Mouse (Mus musculus) lung, postnatal 0 days (tissue): Measurements from ENCODE around the gene Golga7b.

ENCODE experiments used
- CTCF ChIP-seq: IDR thresholded peaks from 2 replicates; pipeline ENCODE4 v1.5.1; 2016; ENCODE audit warnings: antibody characterized with exemption, mild to moderate bottlenecking
- EP300 ChIP-seq: IDR thresholded peaks from 2 replicates; pipeline ENCODE4 v1.6.1; 2016; ENCODE audit warnings: antibody characterized with exemption, mild to moderate bottlenecking, control low read depth

DNA sequence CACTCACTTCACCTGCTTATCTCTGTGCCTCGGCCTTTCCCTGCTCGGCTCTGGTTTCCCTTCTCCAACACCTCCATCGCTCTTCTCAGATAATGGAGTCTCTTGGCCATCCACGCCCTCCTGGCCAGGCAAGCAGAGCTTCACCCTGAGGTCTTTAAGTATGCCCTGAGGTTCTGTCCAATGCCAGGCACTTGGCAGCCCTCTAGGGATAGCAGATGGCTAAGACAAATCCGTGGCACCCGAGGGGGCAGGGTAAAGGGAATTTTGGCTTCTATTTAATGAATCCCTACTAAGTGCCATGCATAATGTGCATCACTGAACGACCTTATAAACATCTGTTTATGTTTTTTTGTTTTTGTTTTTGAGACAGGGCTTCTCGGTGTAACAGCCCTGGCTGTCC is 44.9 kb upstream of the Golga7b start:
- TF ChIP-seq CTCF (no peak), EP300 (no peak)
